Mouse (Mus musculus) frontal cortex, postnatal 36 days (tissue): ENCODE data around the gene Tmbim6.
A peak's percentile ranks its signal among the peaks of the same experiment; 100 is the strongest.

Experiments used
- DNase-seq, 2 experiments: peaks; one replicate each; pipeline ENCODE4 v3.0.0; 2022; ENCODE audit warnings: low spot score in 2 of 2

Gene Tmbim6

GRCm38 (mm10) chr15:99392486-99393385, at the start of gene Tmbim6:
Gene Tmbim6 (plus strand): TSS chr15:99392882.
- peak; percentile 99 to 100 for DNase-seq

GRCm38 (mm10) chr15:99343414-99344147, 49.1 kb upstream of the Tmbim6 start:
- DNase-seq, result peak; percentile 55 to 75

- no peak for DNase-seq
Measured at GRCm38 (mm10) chr15:99344148-99344870, 48.4 kb upstream of the Tmbim6 start.

DNA sequence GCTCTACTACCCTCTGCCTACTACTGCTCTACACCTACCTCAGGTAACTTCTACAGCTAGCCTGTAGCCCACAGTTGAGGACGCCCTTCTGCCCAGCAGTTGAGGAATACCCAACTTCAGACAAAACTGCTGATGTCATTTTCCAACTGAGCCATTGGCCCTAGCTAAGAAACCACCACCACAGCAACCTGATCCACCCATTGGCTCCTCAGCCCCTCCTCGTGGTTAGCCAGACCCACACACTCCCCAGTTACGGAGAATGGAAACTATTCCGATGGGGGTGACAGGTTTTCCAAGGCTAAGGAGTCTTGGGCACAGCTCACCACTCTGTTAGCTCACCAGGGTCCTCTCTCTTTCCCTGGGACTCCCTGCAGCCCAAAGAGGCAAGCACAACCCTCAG, 47.7 kb upstream of the Tmbim6 start:
- no peak for DNase-seq

DNA sequence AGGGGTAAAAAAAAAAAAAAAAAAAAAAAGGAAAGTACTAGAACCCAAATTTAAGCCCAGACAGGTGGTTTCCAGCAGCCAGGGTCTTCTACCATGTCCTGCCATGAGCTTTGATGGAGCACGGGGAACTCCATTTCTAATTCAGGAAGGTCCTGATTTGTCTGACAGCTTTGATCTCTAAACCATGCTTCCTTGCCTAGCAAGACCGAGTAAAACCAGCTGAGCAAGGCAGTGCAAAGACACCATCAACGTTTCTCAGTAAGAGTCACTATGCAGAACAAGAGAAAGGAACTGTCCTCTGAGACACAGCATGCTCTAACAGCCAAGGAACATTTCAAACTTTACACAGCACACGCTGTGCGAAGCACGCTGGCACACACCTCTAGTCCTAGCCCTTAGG, 41.1 kb upstream of the Tmbim6 start:
- DNase-seq, result no peak

DNA sequence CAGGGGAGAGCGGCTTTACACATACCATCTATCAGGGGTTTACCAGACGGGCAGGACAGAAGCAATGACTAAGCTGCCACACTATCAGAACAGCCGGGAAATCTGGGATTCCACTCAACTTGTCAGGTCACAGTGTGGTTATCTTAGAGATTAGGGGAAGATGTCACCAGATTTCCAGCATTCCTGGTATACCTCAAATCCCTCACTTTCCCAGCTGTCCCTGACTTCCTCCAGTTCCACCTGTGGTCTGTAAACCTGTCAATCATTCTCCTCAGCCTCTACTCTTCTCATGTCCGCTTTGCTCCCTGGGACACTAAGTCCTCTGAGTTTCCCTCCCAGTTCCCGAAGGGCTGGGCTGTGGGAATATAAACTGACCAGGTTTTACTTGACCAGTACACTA, 40.4 kb upstream of the Tmbim6 start:
- no peak for DNase-seq

GRCm38 (mm10) chr15:99355660-99356059, 37.0 kb upstream of the Tmbim6 start:
- no peak for DNase-seq

GRCm38 (mm10) chr15:99356462-99356861, 36.2 kb upstream of the Tmbim6 start:
- DNase-seq, result no peak

DNA sequence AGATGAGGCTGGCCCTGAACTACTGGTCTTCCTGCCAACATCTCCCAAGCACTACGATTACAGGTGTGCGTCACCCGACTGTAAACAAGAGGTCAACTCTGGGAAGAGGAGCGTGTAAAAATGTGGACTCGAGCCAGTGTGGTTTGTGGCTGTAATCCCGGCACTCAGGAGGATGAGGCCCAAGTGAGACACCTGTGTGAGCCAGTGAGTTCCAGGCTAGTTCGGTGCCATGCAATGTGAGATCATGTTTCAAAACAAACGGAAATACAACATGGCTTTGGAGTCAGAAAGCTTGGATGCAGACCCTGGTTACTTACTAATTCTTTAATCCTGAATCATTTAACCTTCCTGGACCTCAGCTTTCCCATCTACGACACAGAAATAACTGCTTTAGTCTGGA, 33.7 kb upstream of the Tmbim6 start:
- no peak for DNase-seq

GRCm38 (mm10) chr15:99364022-99364530, 28.6 kb upstream of the Tmbim6 start:
- DNase-seq, result no peak

DNA sequence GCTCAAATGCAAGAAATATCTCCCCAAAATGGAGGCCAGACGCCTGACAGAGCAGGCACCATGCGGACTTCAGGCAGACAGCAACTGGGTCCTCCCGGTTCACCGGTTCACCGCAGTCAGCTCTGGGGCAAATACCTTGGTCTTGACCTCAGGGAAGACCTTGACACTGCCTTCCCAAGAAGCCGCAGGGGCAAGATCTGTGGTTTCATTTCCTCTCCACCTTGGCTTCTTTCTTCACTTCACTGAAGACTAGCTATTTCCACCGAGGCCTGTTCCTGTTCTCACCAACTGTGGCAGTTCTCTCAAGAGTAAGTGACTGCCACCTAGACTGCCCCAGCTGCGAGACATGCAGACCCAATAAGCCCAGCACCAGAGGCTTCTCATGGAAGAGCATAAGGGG, 27.8 kb upstream of the Tmbim6 start:
- no peak for DNase-seq

GRCm38 (mm10) chr15:99368583-99369266, 24.0 kb upstream of the Tmbim6 start:
- DNase-seq, result no peak

GRCm38 (mm10) chr15:99369391-99370171, 23.1 kb upstream of the Tmbim6 start:
- no peak for DNase-seq

DNA sequence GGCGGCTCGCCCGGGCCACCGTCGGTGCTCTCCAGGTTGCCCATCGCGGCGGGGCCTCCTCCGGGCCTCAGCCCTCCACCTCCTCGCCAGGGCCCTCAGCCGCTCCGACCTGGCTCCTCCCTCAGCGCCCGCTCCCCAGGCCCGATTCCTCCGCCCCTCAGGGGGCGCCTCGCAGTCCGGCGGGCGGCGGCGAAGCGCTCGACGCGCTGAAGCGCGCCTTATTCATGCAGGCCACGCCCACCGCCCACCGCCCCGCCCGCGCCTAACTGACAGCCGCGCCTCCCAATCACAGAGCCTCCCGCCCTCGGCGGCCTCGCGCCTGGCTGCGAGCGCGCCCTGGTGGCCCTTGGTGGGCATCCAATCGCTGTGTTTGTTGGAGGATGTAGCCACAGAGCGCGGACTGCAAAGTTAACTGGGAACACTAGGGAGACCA, 22.4 kb upstream of the Tmbim6 start, which contains the start of gene Fmnl3:
TSS of gene Fmnl3 (minus strand) at position 224 of the 433 bp plus-strand sequence.
- peak; percentile 96 to 98 for DNase-seq

GRCm38 (mm10) chr15:99371526-99372340, 20.9 kb upstream of the Tmbim6 start:
- DNase-seq, result no peak

GRCm38 (mm10) chr15:99372761-99373160, 19.9 kb upstream of the Tmbim6 start:
- no peak for DNase-seq

GRCm38 (mm10) chr15:99375036-99375435, 17.6 kb upstream of the Tmbim6 start:
- no peak for DNase-seq

DNA sequence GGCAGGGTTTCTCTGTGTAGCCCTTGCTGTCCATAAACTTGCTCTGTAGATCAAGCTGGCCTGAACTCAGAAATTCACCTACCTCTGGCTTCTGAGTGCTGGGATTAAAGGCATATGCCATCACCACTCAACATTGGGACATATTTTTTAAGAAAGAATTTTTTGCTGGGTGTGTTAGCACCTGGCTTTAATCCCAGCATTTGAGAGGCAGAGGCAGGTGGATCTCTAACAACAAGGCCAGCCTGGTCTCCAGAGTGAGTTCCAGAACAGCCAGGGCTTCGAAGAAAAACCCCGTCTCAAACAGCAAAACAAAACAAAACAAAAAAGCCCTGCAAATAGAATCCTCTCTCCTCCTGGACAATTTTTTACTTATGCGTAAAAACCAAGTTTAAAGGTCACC, 17.1 kb upstream of the Tmbim6 start:
- DNase-seq, result no peak

GRCm38 (mm10) chr15:99376240-99376639, 16.4 kb upstream of the Tmbim6 start:
- no peak for DNase-seq

- no peak for DNase-seq
Measured at GRCm38 (mm10) chr15:99382893-99383292, 9.8 kb upstream of the Tmbim6 start.
